Mouse (Mus musculus) stomach, postnatal 0 days (tissue): ENCODE results near the gene Gpat2. TPM values are rescaled to one million over a fixed set of nuclear protein-coding genes. Genes with fewer than 3 reads are reported as not detected.

Source experiments
- ATAC-seq: fragments of 200-750 bp; cut with Nextera tagmentation; 2 replicates; pipeline ENCODE4 v1.8.0; 2017; ENCODE audit not compliant: low FRiP score, low TSS enrichment
- DNase-seq: peaks from one replicate; pipeline ENCODE4 v3.0.0-alpha.2; 2016; ENCODE audit warnings: low spot score
- H3K27ac ChIP-seq: fragments of 300-500 bp; sonication (generic); replicated peaks from 2 replicates; pipeline ENCODE4 v1.5.1; 2014; ENCODE audit warnings: mild to moderate bottlenecking, control low read depth
- H3K27me3 ChIP-seq: fragments of 300-500 bp; sonication (generic); 2 replicates; pipeline ENCODE4 v1.6.1; 2014; ENCODE audit warnings: low read length; ENCODE audit not compliant: control insufficient read depth, insufficient read depth
- H3K36me3 ChIP-seq: fragments of 300-500 bp; sonication (generic); 2 replicates; pipeline ENCODE4 v1.6.1; 2014; ENCODE audit warnings: low read length, mixed read lengths; ENCODE audit not compliant: control insufficient read depth, insufficient read depth
- H3K4me1 ChIP-seq: fragments of 300-500 bp; sonication (generic); replicated peaks from 2 replicates; pipeline ENCODE4 v1.6.1; 2014; ENCODE audit warnings: antibody characterized with exemption; ENCODE audit not compliant: control insufficient read depth, insufficient read depth
- H3K4me2 ChIP-seq: fragments of 300-500 bp; sonication (generic); replicated peaks from 2 replicates; pipeline ENCODE4 v1.6.1; 2014; ENCODE audit warnings: low read depth, mild to moderate bottlenecking, control low read depth, moderate library complexity
- H3K4me3 ChIP-seq: fragments of 300-500 bp; sonication (generic); 2 replicates; pipeline ENCODE4 v1.5.1; 2014; ENCODE audit warnings: low read depth, low read length, control low read depth
- H3K9ac ChIP-seq: fragments of 300-500 bp; sonication (generic); 2 replicates; pipeline ENCODE4 v1.6.1; 2014; ENCODE audit warnings: mild to moderate bottlenecking, low read length, control low read depth, mixed read lengths
- H3K9me3 ChIP-seq: fragments of 300-500 bp; sonication (generic); 2 replicates; pipeline ENCODE4 v1.6.1; 2016; ENCODE audit warnings: low read length; ENCODE audit not compliant: control insufficient read depth
- CTCF ChIP-seq: IDR thresholded peaks from 2 replicates; pipeline ENCODE4 v1.5.1; 2016; ENCODE audit warnings: antibody characterized with exemption, low read depth, mild to moderate bottlenecking, moderate library complexity
- EP300 ChIP-seq: optimal IDR thresholded peaks from 2 replicates; pipeline ENCODE3; 2016; ENCODE audit warnings: antibody characterized with exemption
- WGBS: fragments of 180-500 bp; shearing (Covaris S2); extraction: QIAGEN DNeasy Blood & Tissue Kit; methylation state at CpG from one replicate; pipeline ENCODE4 v1.1.7; 2014; 5-methylcytosine and 5-hydroxymethylcytosine counted together
- polyA plus RNA-seq: library from polyadenylated mRNA; unstranded; fragments of >200 nt; fragmentation: Nextera tagmentation; extraction: Ambion mirVana; gene quantifications from 2 replicates; pipeline ENCODE4 v1.2.1, GENCODE M21; 2015

Gene Gpat2
- polyA plus RNA-seq = 0.34 TPM in 2 replicates

DNA sequence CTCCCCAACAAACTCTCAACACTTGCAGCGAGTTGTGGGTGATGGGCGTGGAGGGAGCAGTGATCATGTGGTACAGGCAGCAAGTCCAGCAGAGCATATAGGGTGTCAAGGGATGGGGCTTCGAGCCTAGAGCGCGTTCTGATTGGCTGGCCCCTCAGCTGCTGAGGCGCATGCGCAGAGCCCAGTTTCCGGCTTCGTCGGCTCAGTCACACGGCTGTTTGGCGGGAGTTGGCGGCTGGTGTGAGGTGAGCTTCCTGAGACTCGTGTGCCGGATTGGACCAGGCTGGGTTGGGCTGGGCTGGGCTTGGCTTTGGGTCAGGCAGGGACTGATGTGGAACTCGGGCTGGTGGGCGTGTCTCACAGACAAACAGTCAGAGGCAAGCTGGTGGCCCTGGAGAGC, at the start of gene Gpat2:
TSS of gene Gpat2 (plus strand) at position 223 of the 400 bp plus-strand sequence.
- peak; percentile 32; the same call in 1 of the 2 replicates for ATAC-seq
- Histone ChIP-seq H3K9ac (no peak within 1 kb of the TSS), H3K27me3 (no peaks in the 10 kb centered on the region), H3K36me3 (no peaks in the 10 kb centered on the region), H3K4me3 (no peak within 1 kb of the TSS), H3K27ac (no peak within 1 kb of the TSS), H3K4me2 (no peak within 1 kb of the TSS), H3K9me3 (no peaks in the 10 kb centered on the region), H3K4me1 (no peaks in the 10 kb centered on the region)
- no peak for DNase-seq
- WGBS = 70% methylated on average over 17 of the region's 17 CpGs
- TF ChIP-seq EP300 (no peak), CTCF (no peak)

DNA sequence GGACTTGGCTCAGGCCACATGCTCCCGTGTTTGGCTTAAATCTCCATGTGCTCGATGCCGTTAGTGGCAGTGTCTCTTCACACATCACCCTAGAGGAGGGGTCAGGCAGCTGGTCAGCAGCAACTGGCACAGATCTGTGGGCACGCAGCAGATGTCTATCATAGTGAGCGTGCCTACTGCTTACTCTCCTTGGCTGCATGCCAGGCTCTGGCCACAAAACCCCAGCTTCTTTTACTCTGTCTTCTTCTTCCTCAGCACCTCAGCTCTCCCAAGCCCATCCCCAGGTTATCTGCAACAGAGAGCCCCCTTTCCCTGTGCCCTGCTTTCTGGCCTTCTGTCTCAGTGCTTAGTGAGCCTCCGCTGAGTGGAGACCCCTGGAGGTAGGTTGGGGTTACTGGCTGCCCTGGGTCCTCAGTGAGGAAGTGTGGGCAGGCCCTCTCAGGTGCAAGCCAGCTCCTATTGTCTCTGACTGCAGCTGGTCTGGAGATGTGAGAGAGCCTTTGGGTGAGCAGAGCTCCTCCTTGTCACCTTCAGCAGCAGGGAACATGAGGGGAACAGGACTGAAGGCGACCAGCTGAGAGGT, 49.1 kb upstream of the Gpat2 start:
- no peaks in the 10 kb centered on the region for H3K27me3 ChIP-seq
- no peak overlapping the region for H3K9ac ChIP-seq
- H3K4me2 ChIP-seq = no peak overlapping the region
- no peaks in the 10 kb centered on the region for H3K9me3 ChIP-seq
- no peaks in the 10 kb centered on the region for H3K4me1 ChIP-seq
- 42% methylated on average over 7 of the region's 7 CpGs for WGBS
- TF ChIP-seq CTCF (peak; percentile 64), EP300 (no peak)
- 0 out of 2 replicates have a peak, but pooled peaks have one; percentile 11 for ATAC-seq
- no peaks in the 10 kb centered on the region for H3K36me3 ChIP-seq
- H3K4me3 ChIP-seq = no peak overlapping the region
- H3K27ac ChIP-seq = no peak overlapping the region
- peak; percentile 35 for DNase-seq

DNA sequence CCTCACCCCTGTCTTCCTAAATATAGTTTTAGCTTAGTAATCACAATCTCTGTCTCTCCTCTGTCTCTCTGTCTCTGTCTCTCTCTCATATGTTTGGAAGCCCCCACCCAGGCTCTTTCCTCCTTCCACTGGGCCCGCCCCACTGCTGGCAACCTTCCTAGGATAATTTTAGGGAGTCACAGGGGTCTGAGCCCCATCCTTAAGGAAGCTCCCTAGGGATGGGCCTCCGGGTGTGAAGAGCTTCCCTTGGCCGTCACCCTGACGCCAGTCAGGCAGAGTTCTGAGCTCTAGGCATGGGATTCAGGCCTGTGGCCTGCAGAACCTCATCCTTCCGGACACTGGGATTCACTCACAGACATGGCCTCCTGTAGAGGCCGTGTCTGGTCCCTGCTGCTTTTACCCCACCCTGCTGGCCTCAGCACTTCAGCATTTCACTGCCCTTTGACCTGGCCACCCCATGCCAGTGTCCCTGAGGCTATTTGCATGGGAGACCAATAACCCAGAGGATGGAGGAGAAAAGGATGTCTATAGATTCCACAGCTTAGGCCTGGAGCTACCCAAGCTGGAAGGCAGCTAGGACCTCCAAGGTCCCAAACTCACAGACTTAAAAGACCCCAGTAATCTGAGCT, 48.5 kb upstream of the Gpat2 start:
- no peak for TF ChIP-seq CTCF
- TF ChIP-seq EP300 = no peak
- ATAC-seq = no peak
- 83% methylated on average over 6 of the region's 6 CpGs for WGBS

DNA sequence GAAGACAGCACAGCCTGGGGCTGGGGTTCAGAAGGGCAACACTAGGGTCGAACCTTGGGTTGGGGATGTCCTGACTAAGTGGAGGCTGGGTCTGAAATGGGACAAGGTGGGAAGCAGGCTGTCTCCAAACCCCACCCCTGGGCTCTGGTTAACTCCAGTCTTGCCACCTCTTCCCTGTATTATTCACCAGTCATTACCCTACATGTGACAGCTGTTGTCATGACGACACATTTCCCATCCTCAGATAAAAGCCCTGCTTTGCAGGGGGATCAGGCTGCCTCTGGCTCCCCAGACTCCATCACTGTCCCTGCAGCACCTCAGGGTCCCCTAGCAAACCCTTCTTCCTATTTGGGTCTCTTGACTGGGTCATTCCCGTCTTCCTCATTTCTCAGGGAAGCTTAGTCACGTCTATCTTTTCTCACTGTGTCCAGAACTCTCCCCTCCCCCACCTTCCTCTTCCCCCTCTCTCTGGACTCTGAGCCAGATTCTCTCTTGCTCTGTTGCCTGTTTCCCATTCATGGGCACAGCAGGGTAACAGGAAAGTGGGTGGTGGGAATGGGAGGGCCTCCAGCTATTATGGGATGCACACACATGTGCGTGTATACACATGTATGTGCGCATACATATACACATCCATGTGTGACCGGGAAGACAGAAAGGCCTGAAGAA, 46.9 kb upstream of the Gpat2 start:
- no peaks in the 10 kb centered on the region for H3K36me3 ChIP-seq
- H3K4me1 ChIP-seq = no peaks in the 10 kb centered on the region
- no peaks in the 10 kb centered on the region for H3K9me3 ChIP-seq
- H3K27me3 ChIP-seq = no peaks in the 10 kb centered on the region
- no peak overlapping the region for H3K9ac ChIP-seq
- ATAC-seq (no peak), DNase-seq (no peak)
- WGBS = 64% methylated on average over 7 of the region's 7 CpGs
- no peak overlapping the region for H3K27ac ChIP-seq
- H3K4me3 ChIP-seq = no peak overlapping the region
- H3K4me2 ChIP-seq = no peak overlapping the region
- TF ChIP-seq CTCF (no peak), EP300 (no peak)

More for the DNA sequence above, 48.5 kb upstream of the Gpat2 start:
- H3K9me3 ChIP-seq = no peaks in the 10 kb centered on the region
- no peaks in the 10 kb centered on the region for H3K4me1 ChIP-seq
- H3K4me3 ChIP-seq = no peak overlapping the region
- no peaks in the 10 kb centered on the region for H3K36me3 ChIP-seq
- no peak overlapping the region for H3K27ac ChIP-seq
- no peak overlapping the region for H3K9ac ChIP-seq
- no peak for DNase-seq
- H3K4me2 ChIP-seq = no peak overlapping the region
- H3K27me3 ChIP-seq = no peaks in the 10 kb centered on the region

DNA sequence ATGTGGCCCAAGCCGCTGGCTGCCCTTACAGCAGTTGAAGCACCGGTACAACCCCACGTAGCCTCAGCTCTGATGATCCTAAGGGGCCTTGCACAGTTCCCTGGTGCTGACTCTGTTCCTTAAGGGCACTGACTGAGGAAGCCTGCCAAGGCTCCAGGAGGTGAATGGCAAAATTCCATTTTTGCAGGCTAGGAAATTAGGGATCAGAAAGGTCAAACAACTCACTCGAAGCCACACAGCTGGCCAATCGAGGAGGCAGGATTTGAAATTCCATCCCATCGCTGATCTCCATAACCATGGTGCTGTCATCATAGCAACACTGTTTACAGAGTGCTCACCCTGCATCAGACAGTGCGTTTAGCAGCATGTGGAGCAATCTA, 46.4 kb upstream of the Gpat2 start:
- no peak overlapping the region for H3K4me3 ChIP-seq
- H3K36me3 ChIP-seq = no peaks in the 10 kb centered on the region
- ATAC-seq = no peak
- TF ChIP-seq EP300 (no peak), CTCF (no peak)
- H3K27ac ChIP-seq = no peak overlapping the region
- H3K4me2 ChIP-seq = no peak overlapping the region
- H3K4me1 ChIP-seq = no peaks in the 10 kb centered on the region
- H3K27me3 ChIP-seq = no peaks in the 10 kb centered on the region
- 46% methylated on average over 7 of the region's 7 CpGs for WGBS
- no peaks in the 10 kb centered on the region for H3K9me3 ChIP-seq
- no peak for DNase-seq
- no peak overlapping the region for H3K9ac ChIP-seq

DNA sequence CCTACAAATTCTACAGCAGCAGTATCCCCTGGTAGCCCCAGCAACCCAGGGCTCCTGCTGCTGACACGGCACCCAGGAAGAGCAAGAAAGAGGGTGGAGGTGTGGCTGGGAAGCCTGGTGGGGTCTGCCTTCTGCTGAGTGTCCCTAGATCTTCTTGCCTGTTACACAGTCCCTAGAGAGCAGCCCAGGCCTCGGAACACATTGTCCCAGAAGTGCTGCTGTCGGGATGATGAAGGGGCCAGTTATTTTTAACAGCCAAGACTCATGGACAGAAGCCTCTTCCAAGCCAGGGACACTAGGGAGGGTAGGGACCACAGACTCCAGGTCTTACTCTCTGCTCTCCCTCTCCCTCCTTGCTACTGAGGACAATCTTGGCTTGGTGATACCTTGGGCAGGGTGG, 45.7 kb upstream of the Gpat2 start:
- ATAC-seq (no peak), DNase-seq (no peak)
- Histone ChIP-seq H3K4me2 (no peak overlapping the region), H3K9me3 (no peaks in the 10 kb centered on the region), H3K4me3 (no peak overlapping the region), H3K27me3 (no peaks in the 10 kb centered on the region), H3K27ac (no peak overlapping the region), H3K36me3 (no peaks in the 10 kb centered on the region), H3K9ac (no peak overlapping the region), H3K4me1 (no peaks in the 10 kb centered on the region)
- TF ChIP-seq CTCF (no peak), EP300 (no peak)
- WGBS = 62% methylated on average over 3 of the region's 3 CpGs
